Mouse (Mus musculus) bone marrow, adult 2 months (tissue): ENCODE measurements around the gene Tjp1. TPM values are rescaled to one million over a fixed set of nuclear protein-coding genes. Genes with fewer than 3 reads are reported as not detected.

Source experiments
- H3K27ac ChIP-seq: fragments of 200-500 bp; 2 replicates; pipeline ENCODE4 v1.5.1; 2012; ENCODE audit warnings: low read depth, mild to moderate bottlenecking, control low read depth, inconsistent platforms, low read length; ENCODE audit not compliant: control insufficient read depth, poor library complexity, insufficient read depth
- H3K4me1 ChIP-seq: fragments of 200-500 bp; 2 replicates; pipeline ENCODE4 v1.6.1; 2011; ENCODE audit warnings: low read length; ENCODE audit not compliant: control insufficient read depth, insufficient read depth
- H3K4me3 ChIP-seq: fragments of 200-500 bp; replicated peaks from 2 replicates; pipeline ENCODE3; 2011; ENCODE audit warnings: mild to moderate bottlenecking, low read depth, low read length, control low read depth; ENCODE audit not compliant: control insufficient read depth
- CTCF ChIP-seq: fragments of 200-500 bp; IDR thresholded peaks from 2 replicates; pipeline ENCODE4 v1.5.1; 2011; ENCODE audit warnings: low read length, control low read depth; ENCODE audit not compliant: control insufficient read depth, insufficient read depth
- POLR2A ChIP-seq: fragments of 200-500 bp; IDR thresholded peaks from 2 replicates; pipeline ENCODE4 v1.6.1; 2011; ENCODE audit warnings: low read depth, mild to moderate bottlenecking, control low read depth, low read length, borderline replicate concordance; ENCODE audit not compliant: control insufficient read depth
- WGBS: fragments of 180-500 bp; shearing (Covaris S2); methylation state at CpG from one replicate; pipeline ENCODE4 v1.1.7; 2018; 5-methylcytosine and 5-hydroxymethylcytosine counted together
- polyA plus RNA-seq: library from polyadenylated mRNA; stranded (reverse); fragments of >200 nt; gene quantifications from 2 replicates; pipeline ENCODE4 v1.2.4, GENCODE M21; 2011; ENCODE audit warnings: low replicate concordance; ENCODE audit not compliant: missing spikeins, insufficient read depth, insufficient read length

Tjp1 gene
- polyA plus RNA-seq, result 1.2 and 16.9 TPM in 2 replicates

- H3K27ac ChIP-seq, result no peak within 1 kb of the TSS
- H3K4me3 ChIP-seq, result no peak within 1 kb of the TSS
- TF ChIP-seq CTCF (no peak), POLR2A (no peak)
- 4% methylated on average over 101 of the region's 115 CpGs for WGBS
- no peaks in the 10 kb centered on the region for H3K4me1 ChIP-seq
Measured at GRCm38 (mm10) chr7:65527071-65528007, at the start of gene Tjp1. Tjp1 (minus strand) TSS chr7:65527781.

DNA sequence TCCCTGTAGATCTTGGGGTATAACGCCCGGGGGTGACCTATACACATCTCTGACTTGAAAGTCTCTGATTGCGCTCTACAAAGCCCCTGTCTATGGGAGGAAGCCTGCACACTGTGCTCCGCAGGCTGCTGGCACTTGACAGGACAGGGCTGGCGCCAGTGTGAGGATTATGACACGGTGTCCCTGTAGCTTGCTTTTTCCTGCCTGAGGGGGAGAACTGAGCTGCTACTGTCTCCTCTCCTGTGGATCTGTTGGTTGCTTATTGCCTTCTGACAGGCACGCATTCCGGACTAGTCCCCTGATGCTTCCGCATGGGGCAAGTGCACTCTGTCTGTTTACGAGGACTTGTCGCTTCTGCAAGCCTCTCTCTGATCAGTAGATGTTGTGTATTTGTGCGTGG lies 49.5 kb upstream of the Tjp1 start:
- TF ChIP-seq CTCF (no peak), POLR2A (no peak)
- no peak overlapping the region for H3K4me3 ChIP-seq
- no peak overlapping the region for H3K27ac ChIP-seq
- WGBS, result 67% methylated on average over 12 of the region's 12 CpGs
- H3K4me1 ChIP-seq, result no peaks in the 10 kb centered on the region

DNA sequence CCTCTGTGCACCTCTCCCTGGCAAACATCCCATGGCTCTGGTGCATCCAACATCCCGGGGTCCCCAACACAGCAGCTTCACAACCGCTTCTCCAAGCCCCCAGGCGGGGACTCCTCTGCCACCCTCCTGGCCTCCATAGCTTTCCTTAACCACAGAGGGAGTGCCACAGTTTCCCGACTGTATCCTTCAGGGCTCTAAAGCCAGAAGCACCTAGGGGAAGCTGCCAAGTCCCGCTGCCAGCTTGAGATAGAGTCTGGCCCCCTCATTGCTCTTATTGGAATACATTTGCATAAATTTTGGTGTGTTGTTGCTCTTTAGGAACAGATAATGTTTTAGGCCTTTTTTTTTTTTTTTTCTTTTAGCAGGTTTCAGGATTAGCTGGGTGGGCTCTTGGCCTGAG lies 45.1 kb upstream of the Tjp1 start:
- no peak for TF ChIP-seq CTCF
- no peak for TF ChIP-seq POLR2A
- 64% methylated on average over 5 of the region's 5 CpGs for WGBS
- no peak overlapping the region for H3K4me3 ChIP-seq
- no peaks in the 10 kb centered on the region for H3K4me1 ChIP-seq
- H3K27ac ChIP-seq, result no peak overlapping the region

DNA sequence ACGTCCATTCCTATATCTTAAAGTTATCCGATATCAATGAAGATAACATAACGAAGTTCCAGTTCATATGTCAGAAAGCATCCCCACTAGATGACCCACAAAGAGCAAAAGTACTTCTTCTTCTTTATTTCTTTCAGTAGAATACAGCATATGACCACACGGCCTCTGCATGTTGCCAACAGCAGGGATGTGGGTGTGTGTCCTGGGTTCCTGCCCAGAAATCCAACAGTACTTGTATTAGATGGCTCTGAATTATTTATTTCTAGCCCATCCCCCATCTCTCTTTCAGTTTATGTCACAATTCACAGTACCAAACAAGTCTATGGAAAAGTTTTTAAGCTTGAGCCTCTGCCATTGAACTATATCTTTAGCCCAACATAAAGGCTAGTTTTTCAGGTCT lies 43.1 kb upstream of the Tjp1 start:
- TF ChIP-seq POLR2A (no peak), CTCF (no peak)
- Histone ChIP-seq H3K4me3 (no peak overlapping the region), H3K4me1 (no peaks in the 10 kb centered on the region), H3K27ac (no peak overlapping the region)
- WGBS, result 71% methylated on average over 4 of the region's 4 CpGs

DNA sequence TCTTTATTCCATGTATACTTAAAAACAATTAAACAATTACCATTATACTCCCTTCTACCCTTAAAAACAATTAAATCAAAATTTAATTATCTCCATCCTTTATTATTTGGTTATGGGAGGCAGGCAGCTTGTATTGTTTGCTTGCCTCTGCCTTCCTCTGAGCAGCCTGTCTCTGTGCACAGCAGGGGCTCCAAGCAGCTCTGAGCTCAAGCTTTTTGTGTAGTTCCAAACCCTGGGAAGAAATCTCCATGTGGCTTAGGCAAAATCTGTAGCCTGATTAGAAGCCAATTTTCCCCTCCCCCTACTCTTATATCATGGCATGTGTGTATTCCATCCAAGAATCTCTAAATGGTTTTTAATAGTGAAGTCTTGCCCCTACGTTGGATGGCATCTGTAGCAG lies 28.4 kb upstream of the Tjp1 start:
- no peak overlapping the region for H3K27ac ChIP-seq
- H3K4me3 ChIP-seq, result no peak overlapping the region
- 65% methylated on average over 1 of the region's 1 CpGs for WGBS
- H3K4me1 ChIP-seq, result no peaks in the 10 kb centered on the region
- TF ChIP-seq CTCF, result no peak
- no peak for TF ChIP-seq POLR2A

GRCm38 (mm10) chr7:65545741-65546140 lies 18.2 kb upstream of the Tjp1 start:
- TF ChIP-seq POLR2A (no peak), CTCF (no peak)
- H3K4me3 ChIP-seq, result no peak overlapping the region
- WGBS, result 51% methylated on average over 5 of the region's 5 CpGs
- H3K27ac ChIP-seq, result no peak overlapping the region
- H3K4me1 ChIP-seq, result no peaks in the 10 kb centered on the region

- no peak overlapping the region for H3K4me3 ChIP-seq
- WGBS, result 73% methylated on average over 4 of the region's 4 CpGs
- H3K27ac ChIP-seq, result no peak overlapping the region
- H3K4me1 ChIP-seq, result no peaks in the 10 kb centered on the region
- TF ChIP-seq POLR2A (no peak), CTCF (no peak)
Measured at GRCm38 (mm10) chr7:65532689-65533088, 5.1 kb upstream of the Tjp1 start.

DNA sequence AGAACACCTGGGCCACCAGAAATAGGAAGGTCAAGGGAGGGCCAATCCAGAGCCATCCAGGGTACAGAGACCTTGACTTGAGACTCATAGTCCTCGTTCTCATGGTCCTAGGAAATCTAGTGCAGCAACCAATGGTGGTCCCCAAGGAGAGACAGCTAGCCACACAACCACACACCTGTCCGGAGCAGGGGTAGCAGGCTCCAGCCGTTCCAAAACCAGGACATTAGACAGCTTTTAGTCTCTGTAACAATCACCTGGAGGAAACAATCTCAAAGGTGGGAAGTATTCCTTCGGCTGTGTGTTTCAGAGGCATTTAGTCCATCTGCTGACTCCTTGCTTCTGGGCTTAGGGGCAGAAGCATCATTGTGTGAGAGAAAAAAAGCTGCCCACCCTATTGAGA lies 4.5 kb downstream of the Tjp1 start:
- WGBS, result 72% methylated on average over 4 of the region's 4 CpGs
- Histone ChIP-seq H3K4me1 (no peaks in the 10 kb centered on the region), H3K27ac (no peak overlapping the region), H3K4me3 (no peak overlapping the region)
- no peak for TF ChIP-seq CTCF

- Histone ChIP-seq H3K4me1 (no peaks in the 10 kb centered on the region), H3K4me3 (no peak overlapping the region), H3K27ac (no peak overlapping the region)
- TF ChIP-seq CTCF (no peak), POLR2A (no peak)
- 63% methylated on average over 12 of the region's 12 CpGs for WGBS
Measured at GRCm38 (mm10) chr7:65522490-65522889, 5.1 kb downstream of the Tjp1 start.
